Mouse (Mus musculus): Measurements from ENCODE around the gene Gm1993. TPM values are rescaled to one million over a fixed set of nuclear protein-coding genes. Genes with fewer than 3 reads are reported as not detected.

Gm1993 gene
- not detected for polyA plus RNA-seq (2014; fragmentation: Illumina TruSeq; extraction: RNeasy Lipid Tissue Mini Kit (QIAGEN cat#74804))

GRCm38 (mm10) chrX:25570352-25570751, at the start of gene Gm1993:
Gm1993 (minus strand) TSS chrX:25570452.

